Mouse (Mus musculus): ENCODE data around the gene Glce.

DNA sequence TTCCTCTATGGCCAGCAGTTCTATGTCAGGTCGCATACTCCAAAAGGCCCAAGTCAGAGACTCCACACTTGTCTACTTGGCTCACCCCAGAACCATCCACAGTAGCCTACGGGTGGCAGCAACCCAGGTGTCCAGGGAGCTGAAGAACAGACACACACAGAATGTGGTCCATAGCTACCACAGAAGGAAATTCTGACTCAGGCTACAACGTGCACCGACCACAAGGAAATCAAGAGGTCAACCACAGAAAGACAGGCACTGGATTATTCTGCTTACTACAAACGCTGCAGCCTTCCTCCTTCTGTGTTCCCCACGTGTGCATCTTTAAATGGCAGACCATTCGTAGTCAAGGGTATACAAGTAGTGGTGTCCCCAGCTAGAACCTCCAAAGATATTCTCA is 102.2 kb downstream of the Glce start:
- no peak for TF ChIP-seq CTCF (IDR thresholded peaks at IDR 0.05; ENCODE audit: low read depth, low read length)
- TF ChIP-seq POLR2A (IDR thresholded peaks at IDR 0.05; ENCODE audit: extremely low read depth, insufficient read depth, low read length), result no peak
